Mouse (Mus musculus): ENCODE data around the gene Foxn1. TPM values are rescaled to one million over a fixed set of nuclear protein-coding genes. Genes with fewer than 3 reads are reported as not detected.

Gene Foxn1
- total and polyA plus RNA-seq, 2 experiments from 2014 or later, result not detected

DNA sequence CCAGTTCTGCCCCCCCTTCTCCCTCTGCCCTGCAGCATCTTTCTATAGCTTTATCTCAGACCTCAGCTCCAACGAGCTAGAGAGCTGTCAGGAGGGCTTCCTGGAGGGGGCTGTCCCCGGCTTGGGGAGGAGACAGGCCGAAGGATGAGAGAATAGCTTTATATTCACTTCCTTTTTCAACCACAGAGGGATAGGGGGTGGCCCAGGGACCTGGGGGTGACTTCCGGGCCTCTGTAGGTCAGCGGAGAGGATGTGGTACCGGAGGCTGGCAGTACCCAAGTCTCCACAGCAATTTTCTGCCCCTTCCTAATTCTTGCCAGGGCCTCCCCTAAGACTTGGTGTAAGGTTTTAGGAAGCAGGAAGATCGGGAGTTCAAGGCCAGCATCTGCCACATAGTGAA lies 40.6 kb downstream of the Foxn1 start:
- no peaks in the 10 kb centered on the region for H3K27me3 ChIP-seq (ENCODE audit: insufficient read depth, low read length)
- H3K4me2 ChIP-seq (ENCODE audit: low read depth, low read length, poor library complexity, severe bottlenecking), result no peak overlapping the region
- TF ChIP-seq CTCF (IDR thresholded peaks at IDR 0.05), result no peak
- H3K9ac ChIP-seq (replicated peaks; ENCODE audit: low read length, poor library complexity, severe bottlenecking), result no peak overlapping the region
- peak overlapping the region; percentile 6; the same call in 1 of the 2 replicates for H3K27ac ChIP-seq (ENCODE audit: low read depth, low read length)
- 75% methylated on average over 7 of the region's 7 CpGs for WGBS
- peaks cover 30% of the 10 kb centered on the region for H3K36me3 ChIP-seq (ENCODE audit: insufficient read depth, low read length)
- ATAC-seq (ENCODE audit: low FRiP score) (no peak), DNase-seq (ENCODE audit: low spot score) (no peak)
- H3K4me1 ChIP-seq (ENCODE audit: insufficient read depth, low read length), result peaks cover 16% of the 10 kb centered on the region; the same call in 1 of the 2 replicates
- no peak overlapping the region for H3K4me3 ChIP-seq (ENCODE audit: low read depth, low read length)
- no peaks in the 10 kb centered on the region for H3K9me3 ChIP-seq (ENCODE audit: low read length)

DNA sequence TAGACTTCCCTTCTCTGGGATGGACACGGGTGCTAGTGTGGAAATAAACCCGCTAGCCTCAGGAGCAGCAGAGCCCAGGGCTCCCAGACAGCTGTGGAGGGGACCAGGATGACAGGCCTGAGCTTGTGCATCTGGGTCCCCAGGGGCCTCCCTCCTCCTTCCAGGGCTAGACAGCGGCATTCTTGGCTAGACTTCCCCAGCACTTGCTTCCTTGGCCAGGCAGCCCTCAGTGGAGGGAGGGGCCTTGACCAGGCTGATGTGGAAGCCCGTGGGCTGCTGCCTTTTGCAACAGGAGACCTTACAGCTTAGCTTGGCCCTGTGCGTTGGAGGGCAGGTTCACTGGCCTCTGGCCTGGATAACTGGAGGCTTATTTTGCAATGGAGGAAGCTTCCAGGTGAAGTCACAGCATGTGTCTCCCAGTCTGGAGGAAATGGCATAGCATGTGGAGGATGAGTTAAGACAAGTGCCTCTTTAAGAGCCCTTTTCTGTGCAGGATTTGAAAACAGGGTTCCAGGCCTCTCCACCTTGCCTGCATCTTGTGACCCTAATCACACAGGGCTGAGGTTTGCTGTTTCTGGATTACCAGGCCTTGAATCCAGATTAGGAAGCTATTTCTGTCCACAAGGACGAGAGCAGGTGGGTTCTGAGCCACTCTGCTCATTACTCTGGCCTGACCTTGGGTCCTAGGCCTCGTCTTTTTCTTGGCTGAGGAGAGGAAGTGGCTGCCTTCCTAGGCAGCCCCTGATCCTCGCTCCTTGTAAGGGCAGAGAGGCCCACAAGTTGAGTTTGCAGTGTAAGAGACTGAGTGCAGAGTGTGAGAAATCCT lies 41.3 kb downstream of the Foxn1 start:
- 56% methylated on average over 8 of the region's 8 CpGs for WGBS
- TF ChIP-seq CTCF (IDR thresholded peaks at IDR 0.05), result no peak
- H3K4me3 ChIP-seq (ENCODE audit: low read depth, low read length), result peak overlapping the region; percentile 63
- peak overlapping the region; percentile 81; the same call in 1 of the 2 replicates for H3K9ac ChIP-seq (replicated peaks; ENCODE audit: low read length, poor library complexity, severe bottlenecking)
- peaks cover 16% of the 10 kb centered on the region; the same call in 1 of the 2 replicates for H3K4me1 ChIP-seq (ENCODE audit: insufficient read depth, low read length)
- DNase-seq (ENCODE audit: low spot score) (no peak), ATAC-seq (ENCODE audit: low FRiP score) (no peak)
- no peaks in the 10 kb centered on the region for H3K9me3 ChIP-seq (ENCODE audit: low read length)
- no peaks in the 10 kb centered on the region for H3K27me3 ChIP-seq (ENCODE audit: insufficient read depth, low read length)
- H3K4me2 ChIP-seq (ENCODE audit: low read depth, low read length, poor library complexity, severe bottlenecking), result peak overlapping the region; percentile 71
- peaks cover 32% of the 10 kb centered on the region for H3K36me3 ChIP-seq (ENCODE audit: insufficient read depth, low read length)
- H3K27ac ChIP-seq (ENCODE audit: low read depth, low read length), result no peak overlapping the region

DNA sequence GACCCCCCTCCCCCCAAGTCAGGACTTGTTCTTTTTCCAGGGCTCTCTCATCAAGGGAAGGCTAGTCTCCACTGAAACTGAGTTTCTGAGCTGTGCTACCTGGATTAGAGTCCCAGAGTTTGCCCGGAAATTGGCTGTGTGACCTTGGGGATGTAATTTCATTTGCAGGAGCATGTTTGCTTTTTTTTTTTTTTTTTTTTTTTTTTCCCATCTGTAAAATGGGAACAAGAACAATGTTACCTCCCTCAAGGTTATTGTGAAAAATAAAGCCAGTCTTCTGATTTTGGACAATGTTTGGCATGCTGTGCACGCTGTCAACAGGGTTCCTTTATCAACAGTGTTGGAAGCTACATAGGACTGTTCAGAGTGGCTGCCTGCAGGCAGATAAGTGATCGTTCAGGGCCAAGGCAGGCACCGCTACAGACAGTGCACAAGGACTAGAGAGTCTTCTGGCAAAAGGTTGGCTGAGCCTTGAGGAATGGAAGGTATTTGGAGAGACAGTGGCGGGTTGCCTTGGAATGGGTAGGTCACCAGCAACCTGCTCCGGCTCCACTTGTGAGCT lies 41.9 kb downstream of the Foxn1 start:
- 67% methylated on average over 6 of the region's 6 CpGs for WGBS
- ATAC-seq (ENCODE audit: low FRiP score) (no peak; the same call in 1 of the 2 replicates), DNase-seq (ENCODE audit: low spot score) (no peak)
- Histone ChIP-seq H3K4me1 (ENCODE audit: insufficient read depth, low read length) (peaks cover 16% of the 10 kb centered on the region; the same call in 1 of the 2 replicates), H3K4me3 (ENCODE audit: low read depth, low read length) (peak overlapping the region; percentile 63), H3K27me3 (ENCODE audit: insufficient read depth, low read length) (no peaks in the 10 kb centered on the region), H3K4me2 (ENCODE audit: low read depth, low read length, poor library complexity, severe bottlenecking) (peak overlapping the region; percentile 71), H3K27ac (ENCODE audit: low read depth, low read length) (peak overlapping the region; percentile 79), H3K36me3 (ENCODE audit: insufficient read depth, low read length) (peaks cover 31% of the 10 kb centered on the region), H3K9ac (replicated peaks; ENCODE audit: low read length, poor library complexity, severe bottlenecking) (peak overlapping the region; percentile 81), H3K9me3 (ENCODE audit: low read length) (no peaks in the 10 kb centered on the region)
- no peak for TF ChIP-seq CTCF (IDR thresholded peaks at IDR 0.05)

DNA sequence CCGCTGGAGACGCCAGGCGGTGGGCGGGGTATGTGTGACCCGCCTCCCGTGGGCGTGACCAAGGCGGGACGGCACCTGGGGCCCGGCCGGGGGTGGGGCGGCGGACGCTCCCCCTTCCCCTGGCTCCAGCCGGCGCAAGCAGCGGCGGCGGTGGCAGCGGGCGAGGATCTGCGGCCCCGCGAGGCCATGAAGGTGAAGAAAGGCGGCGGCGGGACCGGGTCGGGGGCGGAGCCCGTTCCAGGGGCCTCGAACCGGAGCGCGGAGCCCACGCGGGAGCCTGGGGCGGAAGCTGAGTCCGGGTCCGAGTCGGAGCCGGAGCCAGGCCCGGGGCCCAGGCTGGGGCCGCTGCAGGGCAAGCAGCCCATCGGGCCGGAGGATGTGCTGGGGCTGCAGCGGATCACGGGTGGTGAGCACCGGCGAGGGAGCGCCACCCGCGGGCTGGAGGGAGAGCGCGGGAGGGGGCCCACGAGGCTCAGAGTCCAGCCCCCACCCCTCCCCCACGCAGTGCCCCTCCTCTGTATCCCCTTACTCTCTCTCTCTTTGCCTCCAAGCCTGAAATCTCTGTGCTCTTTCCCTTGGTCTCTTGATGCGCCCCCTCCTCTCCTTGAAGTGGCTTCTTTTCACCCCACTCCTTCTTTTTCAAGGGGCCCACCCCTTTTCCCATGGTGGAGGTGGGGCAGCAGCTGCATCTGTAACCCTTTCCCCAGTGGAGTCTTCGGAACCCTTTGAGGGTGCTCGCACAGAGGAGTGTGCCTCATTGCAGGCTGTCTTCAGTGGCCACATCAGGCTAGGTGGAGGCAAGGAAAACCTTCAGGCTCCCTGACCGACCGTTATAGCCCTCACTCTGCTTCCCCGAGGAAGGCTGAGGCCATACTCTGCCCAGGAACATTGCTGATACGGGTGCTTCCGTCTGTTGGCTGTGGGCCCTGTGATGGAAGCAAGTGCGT lies 42.7 kb downstream of the Foxn1 start, which contains the start of gene Unc119:
Gene Unc119 (plus strand): TSS at position 102 of the 947 bp plus-strand sequence.
- Histone ChIP-seq H3K4me3 (ENCODE audit: low read depth, low read length) (peak within 1 kb of the TSS; percentile 63), H3K9me3 (ENCODE audit: low read length) (no peaks in the 10 kb centered on the region), H3K36me3 (ENCODE audit: insufficient read depth, low read length) (peaks cover 28% of the 10 kb centered on the region), H3K4me1 (ENCODE audit: insufficient read depth, low read length) (peaks cover 16% of the 10 kb centered on the region; the same call in 1 of the 2 replicates), H3K27ac (ENCODE audit: low read depth, low read length) (peak within 1 kb of the TSS; percentile 79), H3K27me3 (ENCODE audit: insufficient read depth, low read length) (no peaks in the 10 kb centered on the region), H3K9ac (replicated peaks; ENCODE audit: low read length, poor library complexity, severe bottlenecking) (peak within 1 kb of the TSS; percentile 81), H3K4me2 (ENCODE audit: low read depth, low read length, poor library complexity, severe bottlenecking) (peak within 1 kb of the TSS; percentile 71)
- WGBS, result under 1% methylated on average over 49 of the region's 66 CpGs
- ATAC-seq (ENCODE audit: low FRiP score), result peak; percentile 76
- peak; percentile 72 for DNase-seq (ENCODE audit: low spot score)
- TF ChIP-seq CTCF (IDR thresholded peaks at IDR 0.05), result no peak; the same call in 1 of the 2 replicates

DNA sequence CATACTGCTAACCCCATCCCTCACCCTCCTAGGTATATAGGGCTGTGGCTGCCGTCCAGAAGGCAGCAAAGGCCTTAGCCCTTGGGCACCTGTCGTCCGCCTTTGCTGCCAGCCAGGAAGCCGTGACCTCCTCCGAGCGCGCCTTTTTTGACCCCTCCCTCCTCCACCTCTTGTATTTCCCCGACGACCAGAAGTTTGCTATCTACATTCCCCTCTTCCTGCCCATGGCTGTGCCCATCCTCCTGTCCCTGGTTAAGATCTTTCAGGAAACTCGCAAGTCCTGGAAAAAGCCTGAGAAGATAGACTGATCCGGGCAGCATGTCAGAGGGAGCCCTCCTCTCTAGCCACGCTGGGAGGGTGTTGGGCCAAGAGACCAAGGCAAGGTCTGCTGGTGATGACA lies 44.7 kb downstream of the Foxn1 start:
- H3K27ac ChIP-seq (ENCODE audit: low read depth, low read length), result no peak overlapping the region
- peaks cover 10% of the 10 kb centered on the region; the same call in 1 of the 2 replicates for H3K4me1 ChIP-seq (ENCODE audit: insufficient read depth, low read length)
- ATAC-seq (ENCODE audit: low FRiP score) (no peak), DNase-seq (ENCODE audit: low spot score) (no peak)
- H3K9ac ChIP-seq (replicated peaks; ENCODE audit: low read length, poor library complexity, severe bottlenecking), result no peak overlapping the region
- H3K9me3 ChIP-seq (ENCODE audit: low read length), result no peaks in the 10 kb centered on the region
- H3K4me2 ChIP-seq (ENCODE audit: low read depth, low read length, poor library complexity, severe bottlenecking), result no peak overlapping the region
- WGBS, result 87% methylated on average over 12 of the region's 12 CpGs
- H3K4me3 ChIP-seq (ENCODE audit: low read depth, low read length), result no peak overlapping the region
- no peak for TF ChIP-seq CTCF (IDR thresholded peaks at IDR 0.05)
- H3K36me3 ChIP-seq (ENCODE audit: insufficient read depth, low read length), result peaks cover 24% of the 10 kb centered on the region
- H3K27me3 ChIP-seq (ENCODE audit: insufficient read depth, low read length), result no peaks in the 10 kb centered on the region

Data from midbrain, postnatal 0 days (tissue).